Mouse (Mus musculus): Measurements from ENCODE around the gene Mcts2.

Gene Mcts2

DNA sequence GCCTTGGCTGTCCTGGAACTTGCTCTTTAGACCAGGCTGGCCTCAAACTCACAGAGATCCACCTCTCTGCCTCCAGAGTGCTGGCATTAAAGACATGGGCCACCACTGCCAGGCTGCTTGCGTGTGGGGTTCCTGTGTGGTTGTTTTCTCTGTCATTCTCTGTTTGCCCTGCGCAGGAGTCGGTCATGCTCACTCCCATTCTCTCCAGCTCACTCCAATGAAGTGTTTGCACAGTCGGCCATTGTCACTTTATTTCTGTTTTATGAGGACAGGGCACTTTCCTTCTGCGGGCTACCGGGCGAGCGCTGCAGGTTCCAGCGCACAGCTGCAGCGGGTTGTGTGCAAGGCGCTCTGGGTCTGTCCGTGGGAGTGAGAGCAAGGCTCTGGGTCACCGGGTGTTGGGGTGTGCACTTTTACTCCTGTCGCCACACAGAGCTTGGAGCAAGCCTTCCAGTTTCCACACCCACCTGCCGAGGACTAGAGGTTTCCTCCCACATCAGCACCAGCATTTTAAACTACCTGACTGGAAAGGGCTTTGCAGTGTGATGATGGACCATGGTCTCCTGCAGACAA, 38.4 kb downstream of the Mcts2 start:
- in situ Hi-C loops (cut with MboI) = no loop called here

DNA sequence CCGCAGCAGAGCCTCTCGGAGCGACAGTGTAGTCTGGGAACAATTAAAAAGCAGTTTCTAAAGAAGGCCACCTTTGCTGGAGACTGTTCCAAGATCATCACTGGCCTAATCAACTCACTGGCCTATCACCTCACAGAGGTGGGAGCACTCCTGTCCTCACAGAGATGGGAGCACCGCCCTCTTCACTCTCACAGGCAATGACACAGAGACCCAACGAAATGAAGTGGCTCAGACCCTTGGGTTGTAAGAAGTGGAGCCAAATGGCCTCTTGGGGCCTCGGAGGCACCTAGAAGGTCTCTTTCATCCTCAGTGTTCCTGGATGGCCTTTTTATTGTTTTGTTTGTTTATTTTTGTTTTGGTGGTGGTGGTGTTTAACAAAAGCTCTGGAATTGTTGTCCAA, 39.4 kb downstream of the Mcts2 start:
- in situ Hi-C loops (cut with MboI) = no loop called here

DNA sequence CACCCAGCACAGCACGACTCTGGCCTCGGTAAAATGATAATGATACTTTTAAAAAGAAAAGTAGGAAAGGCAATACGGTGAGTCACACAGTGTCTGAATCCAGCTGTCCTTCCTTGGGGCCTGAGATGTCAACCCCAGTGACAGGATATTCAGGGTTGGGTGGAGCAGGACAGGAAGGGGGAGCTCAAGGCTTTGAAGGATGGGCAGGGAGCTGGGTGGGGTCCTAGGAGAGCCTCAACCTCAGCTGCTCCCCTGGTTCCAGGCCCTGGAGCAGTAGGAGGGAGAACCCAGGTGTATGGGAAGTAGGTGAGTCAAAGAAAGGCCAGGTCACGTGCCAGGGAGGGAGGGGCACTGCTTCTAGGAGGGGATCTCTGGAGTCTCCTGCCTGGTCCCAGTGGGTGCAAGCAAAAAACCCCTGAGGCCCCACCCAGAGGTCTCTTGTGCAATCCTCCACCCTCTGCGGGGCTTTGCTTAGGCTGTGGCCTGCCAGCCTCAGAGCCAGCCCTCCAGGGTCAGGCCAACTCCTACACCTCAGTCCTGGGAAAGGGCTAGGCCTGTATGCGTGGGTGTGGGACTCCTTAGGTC, 40.0 kb downstream of the Mcts2 start:
- in situ Hi-C loops (cut with MboI) = no loop called here

DNA sequence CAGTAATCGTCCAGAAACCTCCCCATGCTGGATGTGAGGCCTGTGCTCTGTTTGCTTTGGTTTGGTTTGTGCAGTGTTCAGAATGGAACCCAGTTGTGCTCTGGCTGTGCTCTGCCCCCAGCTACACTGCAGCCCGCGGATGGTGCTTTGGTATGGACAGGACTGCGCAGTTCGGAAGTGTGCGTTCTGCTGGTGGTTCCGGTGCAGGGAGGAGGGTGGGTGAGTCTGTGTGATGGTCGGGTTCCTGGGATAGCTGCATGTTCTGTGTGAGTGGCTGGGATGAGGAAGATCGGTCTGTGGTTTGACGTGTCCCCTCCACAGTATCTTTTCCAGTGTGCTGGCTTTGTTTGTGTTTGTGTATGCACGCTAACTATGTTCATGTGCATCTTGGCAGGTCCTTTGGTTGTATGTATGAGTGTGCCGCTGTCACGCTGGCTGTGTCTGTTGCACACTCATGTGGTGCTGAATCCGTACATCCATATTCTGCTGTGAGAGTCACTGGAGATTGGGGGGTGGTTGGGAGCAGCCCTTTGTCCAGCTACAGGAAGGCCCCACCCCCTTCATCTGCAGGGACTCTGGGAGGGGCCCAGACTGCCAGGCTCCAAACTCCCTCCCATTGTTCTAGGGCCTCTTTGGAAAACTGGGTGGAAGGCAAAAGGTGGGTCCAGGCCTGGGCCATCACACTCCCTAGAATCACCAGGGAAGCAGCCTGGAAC, 41.1 kb downstream of the Mcts2 start:
- in situ Hi-C loops (cut with MboI) = no loop called here

DNA sequence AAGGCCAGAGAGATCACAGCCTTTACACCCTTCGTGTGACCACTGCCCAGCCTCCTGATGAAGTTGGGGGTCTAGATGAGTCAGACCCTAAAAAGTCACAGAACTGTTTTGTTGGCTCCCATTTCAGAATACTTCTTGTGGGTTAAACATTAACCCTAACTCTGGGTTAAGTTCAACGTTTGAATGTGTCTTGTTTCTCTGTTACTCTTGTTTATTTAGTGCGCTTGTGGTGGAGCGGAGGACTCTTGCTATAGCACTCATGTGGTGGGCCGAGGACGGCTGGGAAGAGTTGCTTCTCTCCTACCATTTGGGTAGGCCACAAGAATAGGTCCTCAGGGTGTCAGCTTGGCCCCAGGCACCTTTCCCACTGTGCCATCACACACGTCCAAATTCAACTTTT, 41.8 kb downstream of the Mcts2 start:
- in situ Hi-C loops (cut with MboI) = no loop called here

DNA sequence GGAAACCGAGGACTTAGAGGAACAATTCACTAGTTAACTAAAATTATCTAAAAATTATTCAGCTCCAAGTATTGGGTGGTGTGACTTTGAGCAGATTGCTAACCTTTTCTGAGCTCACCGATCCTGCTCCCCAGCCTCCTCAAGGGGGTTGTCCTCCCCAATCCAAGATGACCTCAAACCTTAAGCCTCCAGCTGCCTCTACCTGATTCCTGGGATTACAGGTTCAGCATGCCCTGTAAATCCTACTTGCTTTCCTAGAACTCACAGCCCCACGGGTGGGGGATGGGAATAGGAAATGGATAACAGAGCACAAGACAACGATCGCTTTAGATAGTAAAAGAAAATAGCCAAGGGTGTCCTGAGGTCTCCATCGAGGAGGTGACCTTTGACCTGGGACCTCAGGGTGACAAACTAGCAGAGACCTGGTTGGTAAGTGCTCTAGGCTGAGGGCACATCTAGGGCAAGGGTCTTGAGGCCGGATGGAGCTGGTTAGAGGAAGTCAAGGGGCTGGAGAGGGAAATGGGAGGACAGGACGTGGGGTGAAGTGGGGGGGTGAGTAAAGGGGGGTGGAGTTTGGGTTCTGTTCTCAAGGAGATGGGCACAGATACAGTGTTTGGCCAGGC, 42.3 kb downstream of the Mcts2 start:
- in situ Hi-C loops (cut with MboI) = no loop called here

DNA sequence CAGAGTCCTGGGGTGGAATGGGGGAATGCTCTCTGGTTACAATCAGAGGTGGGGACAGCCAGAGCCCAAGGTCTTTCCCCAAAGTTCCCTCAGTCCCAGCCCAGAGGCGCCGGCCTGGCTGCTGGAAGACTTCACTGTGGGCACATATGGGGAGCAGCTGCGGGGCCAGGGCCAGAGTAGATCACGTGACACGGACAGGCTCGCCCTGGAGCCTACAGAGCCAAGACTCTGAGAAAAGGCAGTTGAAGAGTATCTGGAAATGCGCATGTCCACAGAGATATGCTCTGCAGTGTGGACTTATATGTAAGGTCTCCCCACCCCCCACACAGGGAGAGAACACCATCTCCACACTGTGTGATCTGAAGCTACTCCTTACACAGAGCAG, 42.8 kb downstream of the Mcts2 start:
- in situ Hi-C loops (cut with MboI) = no loop called here

DNA sequence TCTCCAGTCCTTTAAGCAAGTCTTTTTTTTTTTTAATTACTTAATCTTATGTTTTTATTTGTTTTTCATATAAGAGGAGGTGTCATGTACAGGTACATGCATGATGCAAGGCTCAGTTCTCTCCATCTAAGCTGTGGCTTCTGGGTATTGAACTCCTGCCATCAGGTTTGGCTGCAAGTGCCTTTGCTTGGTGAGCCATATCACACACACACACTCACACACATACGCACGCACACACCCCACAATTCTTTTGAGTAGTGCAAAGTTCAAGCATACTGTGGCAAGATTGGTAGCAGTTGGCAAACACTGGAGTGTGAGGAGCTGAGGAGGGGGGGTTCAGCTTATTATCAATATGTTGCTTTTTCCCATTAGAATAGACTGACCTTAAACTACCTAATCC, 46.4 kb downstream of the Mcts2 start:
- in situ Hi-C loops (cut with MboI) = no loop called here

DNA sequence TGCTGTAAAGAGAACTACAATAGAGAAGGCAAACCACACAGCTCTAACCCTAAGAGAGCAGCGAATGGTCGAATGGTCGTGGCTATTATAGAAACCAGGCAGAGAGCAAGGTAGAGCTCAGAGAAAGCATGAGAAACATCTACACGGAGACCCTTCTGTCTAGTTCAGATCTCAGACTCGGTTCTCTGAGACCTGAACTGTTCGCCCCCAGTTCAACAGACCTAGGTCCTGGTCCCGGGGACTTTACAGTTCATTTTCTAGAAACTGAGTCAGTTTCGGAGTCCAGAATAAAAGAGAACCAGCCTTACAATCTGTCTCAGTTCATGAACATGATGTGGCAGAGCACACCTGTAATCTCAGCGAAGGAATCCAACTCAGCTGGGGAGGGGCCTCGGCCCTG, 47.7 kb downstream of the Mcts2 start:
- in situ Hi-C loops (cut with MboI) = no loop called here

DNA sequence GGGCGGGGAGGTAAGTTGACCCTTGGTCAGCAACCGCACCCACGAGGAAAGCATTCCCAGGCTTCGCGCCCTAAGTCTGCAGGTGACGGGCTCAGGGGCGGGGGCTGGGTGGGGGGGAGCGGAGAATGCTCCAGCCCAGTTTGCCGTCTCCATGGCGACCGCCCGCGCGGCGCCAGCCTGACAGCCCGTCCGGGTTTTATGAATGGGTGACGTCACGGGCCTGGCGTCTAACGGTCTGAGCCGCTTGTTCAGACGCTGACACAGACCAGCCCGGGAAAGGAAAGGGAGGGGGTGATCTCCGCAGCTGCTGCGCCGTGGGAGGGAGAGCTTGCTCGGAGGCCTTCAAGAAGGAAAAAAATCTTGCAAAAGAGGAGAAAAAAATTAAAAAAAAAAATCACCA, 48.1 kb downstream of the Mcts2 start:
- in situ Hi-C loops (cut with MboI) = no loop called here

DNA sequence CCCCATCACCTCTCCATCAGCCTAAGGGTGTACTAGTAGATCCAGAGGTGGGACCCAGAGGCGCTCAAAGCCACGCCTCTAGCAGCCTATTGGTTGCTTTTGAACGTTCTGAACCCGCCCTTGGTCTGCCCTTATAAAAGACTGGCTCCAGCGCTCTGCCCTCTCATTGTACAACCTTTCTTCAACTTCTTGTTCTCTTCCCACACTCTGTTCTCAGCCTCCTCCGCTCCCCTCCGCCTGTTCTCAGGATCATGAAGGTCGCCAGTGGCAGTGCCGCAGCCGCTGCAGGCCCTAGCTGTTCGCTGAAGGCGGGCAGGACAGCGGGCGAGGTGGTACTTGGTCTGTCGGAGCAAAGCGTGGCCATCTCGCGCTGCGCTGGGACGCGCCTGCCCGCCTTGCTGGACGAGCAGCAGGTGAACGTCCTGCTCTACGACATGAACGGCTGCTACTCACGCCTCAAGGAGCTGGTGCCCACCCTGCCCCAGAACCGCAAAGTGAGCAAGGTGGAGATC, 49.3 kb downstream of the Mcts2 start, which contains the start of gene Id1:
TSS of gene Id1 (plus strand) at position 162 of the 512 bp plus-strand sequence.
- in situ Hi-C loops (cut with MboI) = no loop called here

DNA sequence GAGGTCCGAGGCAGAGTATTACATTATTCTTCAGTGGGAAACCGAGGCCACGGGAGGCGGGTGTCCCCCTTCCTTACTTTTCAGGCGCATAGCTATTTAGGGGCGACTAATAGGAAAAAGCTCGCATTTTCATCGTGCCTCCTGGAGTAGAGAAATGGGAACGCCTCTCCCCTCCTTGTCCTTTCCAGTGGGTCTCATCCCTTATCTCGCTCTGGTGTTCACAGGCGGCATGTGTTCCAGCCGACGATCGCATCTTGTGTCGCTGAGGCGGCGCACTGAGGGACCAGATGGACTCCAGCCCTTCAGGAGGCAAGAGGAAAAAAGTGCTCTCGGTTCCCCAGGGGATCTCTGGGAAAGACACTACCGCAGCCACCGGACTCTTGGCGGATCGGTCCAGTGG, 49.9 kb downstream of the Mcts2 start:
- in situ Hi-C loops (cut with MboI) = no loop called here

All from mature B cell (primary cell).